Mouse (Mus musculus) gastrocnemius, postnatal 14 days (tissue): ENCODE measurements around the gene Abca9. TPM values are rescaled to one million over a fixed set of nuclear protein-coding genes. Genes with fewer than 3 reads are reported as not detected.
A peak's percentile ranks its signal among the peaks of the same experiment; 100 is the strongest.

Experiments
- DNase-seq: peaks from one replicate; pipeline ENCODE4 v3.0.0; 2021; ENCODE audit warnings: mixed read lengths
- intact Hi-C: fragments of 180-260 bp; cut with DNase I; formaldehyde crosslinking; loops from one replicate; pipeline ENCODE4 v1.15.1; 2025; ENCODE audit warnings: low total_unique reads
- long read RNA-seq, 2 experiments: library from polyadenylated mRNA; stranded (forward); transcript quantifications; one replicate each; pipeline ENCODE4 v2.0.0; 2021
- total RNA-seq, 2 experiments: library from RNA; stranded (reverse); gene quantifications; 2 replicates each; pipeline ENCODE4 v1.2.3; 2021

The Abca9 gene
- 10 to 100 TPM; 16.5 to 19.0 TPM for total RNA-seq
- long read RNA-seq, experiment 1: 0 reads
- long read RNA-seq, experiment 2, full-length matches to known transcripts: 2 of 9 reads
- long read RNA-seq, experiment 2, partial matches to known transcripts: 6 of 9 reads
- long read RNA-seq, experiment 2, other reads (novel, unspliced or antisense): 1 of 9 reads

- intact Hi-C loops: no loop called here
- peak; percentile 24 for DNase-seq
These were observed at the start of gene Abca9 for GRCm38 (mm10) chr11:110167459-110168251. Gene Abca9, minus strand, starts transcription at chr11:110168196.

DNA sequence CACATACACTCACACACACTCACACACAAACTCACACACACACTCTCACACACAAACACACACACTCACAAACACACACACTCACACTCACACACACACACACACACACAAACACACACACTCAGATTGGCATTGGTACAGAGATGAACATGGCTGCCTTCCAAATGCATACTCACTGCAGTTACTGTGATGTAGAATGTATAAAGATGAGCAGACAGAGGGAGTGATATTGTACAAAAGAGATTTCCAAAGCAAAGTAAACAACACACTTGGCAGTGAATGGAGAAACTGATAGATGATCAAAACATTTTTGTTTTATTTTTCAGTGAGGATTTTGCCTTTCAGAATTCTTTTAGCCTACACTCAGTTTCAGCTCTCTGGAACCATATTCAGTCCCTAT is 49.1 kb upstream of the Abca9 start:
- DNase-seq: no peak
- intact Hi-C loops: no loop called here

- intact Hi-C loops: no loop called here
- DNase-seq: no peak
These were observed 35.9 kb upstream of the Abca9 start for GRCm38 (mm10) chr11:110203930-110204329.

DNA sequence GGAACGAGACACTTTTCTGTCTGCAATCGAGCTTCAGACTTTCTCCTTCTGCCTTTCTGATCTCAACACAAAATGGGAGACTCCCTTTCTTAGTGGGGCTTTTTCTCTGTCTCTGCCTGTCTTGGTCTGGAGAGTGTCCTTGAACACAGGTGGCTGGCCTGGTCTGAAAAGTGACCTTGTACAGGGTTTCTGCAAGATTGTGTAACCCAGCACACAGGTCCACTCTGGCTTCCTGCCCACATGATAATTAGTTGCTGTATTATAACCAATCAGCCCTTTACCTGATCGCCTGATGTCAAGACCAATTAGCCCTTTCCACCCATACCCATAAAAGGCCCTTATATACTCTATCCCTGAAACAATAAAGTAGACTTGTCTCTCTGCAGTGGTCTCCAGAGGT is 30.9 kb upstream of the Abca9 start:
- DNase-seq: no peak

GRCm38 (mm10) chr11:110196561-110197306 is 28.7 kb upstream of the Abca9 start:
- DNase-seq: no peak
- intact Hi-C loops: no loop called here

More for the DNA sequence above, 30.9 kb upstream of the Abca9 start:
- intact Hi-C loops: no loop called here

DNA sequence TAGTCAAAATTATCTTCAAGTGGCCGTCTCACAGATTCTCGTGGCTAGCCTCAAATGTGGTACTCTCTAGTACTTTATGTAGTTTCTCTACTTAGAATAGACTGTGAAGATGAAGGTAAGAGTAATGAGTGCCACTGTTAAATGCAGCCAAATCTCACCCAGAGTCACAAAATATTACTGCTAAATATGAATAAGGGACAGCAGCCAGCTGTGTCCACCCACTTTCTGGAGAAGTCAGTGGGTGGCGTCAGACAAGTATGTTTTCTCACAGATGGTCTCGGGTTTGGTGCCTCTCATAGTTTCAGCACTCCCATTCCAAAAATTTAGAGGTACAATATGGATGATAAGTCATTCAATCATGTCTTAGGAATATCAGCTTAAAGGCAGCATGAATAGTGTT is 27.3 kb upstream of the Abca9 start:
- DNase-seq: no peak
- intact Hi-C loops: no loop called here

DNA sequence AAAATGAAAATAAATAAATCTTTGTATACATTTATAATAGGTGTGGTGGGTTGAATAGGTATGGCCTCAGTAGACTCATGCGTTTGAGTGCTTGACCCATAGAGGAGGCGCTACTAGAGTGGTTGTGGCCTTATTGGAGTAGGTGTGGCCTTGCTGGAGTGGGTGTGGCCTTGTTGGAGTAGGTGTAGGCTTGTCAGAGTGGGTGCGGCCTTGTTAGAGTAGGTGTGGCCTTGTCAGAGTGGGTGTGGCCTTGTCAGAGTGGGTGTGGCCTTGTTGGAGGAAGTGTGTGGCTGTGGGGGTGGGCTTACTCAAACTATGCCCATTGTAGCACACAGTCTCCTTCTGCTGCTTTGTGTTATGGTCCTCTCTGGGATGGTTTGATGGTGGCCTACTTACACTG is 3.2 kb upstream of the Abca9 start:
- no peak for DNase-seq
- intact Hi-C loops: no loop called here

- intact Hi-C loops: no loop called here
- no peak for DNase-seq
These were observed 2.2 kb downstream of the Abca9 start for GRCm38 (mm10) chr11:110165822-110166221.

- intact Hi-C loops: no loop called here
- no peak for DNase-seq
These were observed 2.6 kb downstream of the Abca9 start for GRCm38 (mm10) chr11:110165409-110165808.

GRCm38 (mm10) chr11:110157059-110157458 is 10.9 kb downstream of the Abca9 start:
- no peak for DNase-seq
- intact Hi-C loops: no loop called here

GRCm38 (mm10) chr11:110155985-110156384 is 12.0 kb downstream of the Abca9 start:
- intact Hi-C loops: no loop called here
- DNase-seq: no peak

DNA sequence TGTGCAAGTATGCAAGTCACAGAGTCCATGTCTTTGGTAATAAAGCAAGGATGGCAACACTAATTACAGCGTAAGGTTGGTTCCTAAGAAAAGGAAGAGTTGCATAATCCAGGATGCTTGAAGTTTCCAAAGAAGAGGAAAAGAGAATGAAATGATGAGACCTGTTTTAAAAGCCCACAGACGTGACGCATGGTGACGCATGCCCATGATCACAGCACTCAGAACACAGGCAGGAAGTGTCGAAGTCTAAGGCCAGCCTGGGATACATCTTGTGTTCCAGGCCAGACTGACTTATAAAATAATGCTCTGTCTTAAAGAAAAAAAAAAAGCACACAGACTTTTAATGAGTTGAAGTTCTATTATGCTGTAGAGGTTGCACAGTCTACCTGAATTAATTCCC is 20.4 kb downstream of the Abca9 start:
- intact Hi-C loops: no loop called here
- DNase-seq: no peak

DNA sequence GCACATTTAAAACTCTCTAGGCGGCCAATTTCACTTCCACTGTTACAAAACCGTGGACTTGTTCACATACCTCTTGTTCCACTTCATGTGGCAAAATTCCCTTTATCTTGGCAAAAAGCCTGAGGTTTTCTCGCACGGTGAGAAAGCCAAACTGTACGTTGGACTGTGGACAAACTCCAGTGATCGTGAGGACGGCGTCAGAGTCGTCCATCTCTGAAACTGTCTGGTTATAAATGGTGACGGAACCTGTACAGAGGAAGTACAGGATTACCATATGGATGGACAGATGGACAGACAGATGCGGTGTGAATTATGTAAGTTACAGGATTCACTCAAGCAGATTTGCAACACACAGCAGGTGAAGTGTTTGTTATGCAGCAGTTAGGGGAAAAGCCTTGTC is 22.6 kb downstream of the Abca9 start:
- no peak for DNase-seq
- intact Hi-C loops: no loop called here

DNA sequence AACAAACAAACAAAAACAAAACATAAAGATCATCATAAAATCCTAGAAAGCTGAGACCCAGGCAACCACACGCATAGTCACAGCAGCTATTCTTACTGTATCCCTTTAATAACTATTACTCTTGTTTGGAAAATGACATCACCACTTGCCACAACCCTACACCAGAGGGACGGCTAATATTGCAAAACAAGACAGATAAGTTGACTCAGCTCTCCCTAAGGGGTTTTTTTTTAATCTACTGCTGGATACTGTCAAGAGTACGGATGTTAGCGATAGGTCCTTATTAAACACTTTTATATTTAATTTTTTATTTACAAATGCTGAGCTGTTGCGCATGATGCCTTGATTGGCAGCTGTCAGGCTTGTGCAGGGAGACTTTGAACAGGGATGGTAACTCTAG is 37.2 kb downstream of the Abca9 start:
- DNase-seq: no peak

DNA sequence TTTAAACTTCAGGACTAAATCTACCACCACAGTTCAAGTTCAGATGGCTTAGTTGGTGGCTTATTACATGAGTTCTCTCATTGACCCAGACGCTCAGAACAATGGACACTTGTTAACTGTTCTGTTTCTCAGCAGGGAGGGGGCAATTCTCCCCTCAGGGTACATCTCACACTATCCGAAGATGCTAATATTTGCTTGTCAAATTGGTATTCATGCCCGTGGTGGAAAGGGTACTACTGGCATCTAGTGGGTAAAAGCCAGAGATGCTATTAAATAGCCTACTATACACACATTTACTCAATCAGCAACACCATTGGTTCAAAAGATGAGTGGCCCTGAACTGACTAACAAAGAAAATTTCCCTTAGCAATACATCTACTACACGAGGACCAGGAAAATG is 56.9 kb downstream of the Abca9 start:
- intact Hi-C loops: no loop called here
- DNase-seq: no peak

More for the DNA sequence above, 37.2 kb downstream of the Abca9 start:
- intact Hi-C loops: no loop called here

DNA sequence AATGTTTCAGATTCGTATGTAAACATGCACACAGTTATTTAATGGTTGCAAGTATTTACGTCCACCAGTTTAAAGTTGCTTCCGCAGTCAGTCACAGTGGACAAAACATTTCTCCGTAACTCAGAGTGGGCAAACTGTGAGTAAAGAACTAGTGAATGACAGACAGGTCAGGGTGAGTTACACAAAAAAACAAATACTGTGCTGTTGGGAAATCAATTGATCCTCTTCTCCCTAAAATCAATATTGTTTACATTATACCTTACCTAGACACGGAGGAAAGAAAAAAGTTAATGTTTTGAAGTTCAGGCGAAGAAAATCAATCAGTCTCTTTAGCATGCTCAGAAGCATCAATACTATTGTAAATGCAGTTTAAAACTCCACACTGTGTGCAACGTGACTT is 66.6 kb downstream of the Abca9 start:
- intact Hi-C loops: no loop called here

GRCm38 (mm10) chr11:110098901-110099300 is 69.1 kb downstream of the Abca9 start:
- no peak for DNase-seq

More for the DNA sequence above, 66.6 kb downstream of the Abca9 start:
- no peak for DNase-seq

GRCm38 (mm10) chr11:110097465-110097864 is 70.5 kb downstream of the Abca9 start:
- intact Hi-C loops: no loop called here

More at GRCm38 (mm10) chr11:110098901-110099300, 69.1 kb downstream of the Abca9 start:
- intact Hi-C loops: no loop called here

DNA sequence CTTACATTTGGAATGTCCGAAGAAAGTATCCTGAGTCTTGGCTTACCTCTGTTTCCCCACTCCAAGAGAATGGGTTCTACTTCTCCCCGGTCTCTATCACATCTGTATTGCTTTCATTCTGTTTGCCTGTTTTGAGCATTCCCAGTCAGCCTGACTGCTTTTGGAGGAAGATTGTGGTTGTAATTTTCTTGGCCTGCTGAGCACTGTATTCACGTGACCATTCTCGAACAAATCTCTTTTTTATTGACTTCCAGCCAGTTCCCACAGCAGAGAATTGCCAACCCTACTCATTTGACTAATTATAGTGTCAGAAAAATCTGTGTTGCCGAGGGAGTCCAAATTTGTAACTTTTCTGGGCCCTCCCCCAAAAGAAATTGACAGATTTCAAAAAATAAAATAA is 72.1 kb downstream of the Abca9 start, which contains the start of gene Abca8a:
Gene Abca8a, minus strand, starts transcription at position 121 of the 400 bp plus-strand sequence.
- intact Hi-C loops: no loop called here
- DNase-seq: no peak

More at GRCm38 (mm10) chr11:110097465-110097864, 70.5 kb downstream of the Abca9 start:
- no peak for DNase-seq

DNA sequence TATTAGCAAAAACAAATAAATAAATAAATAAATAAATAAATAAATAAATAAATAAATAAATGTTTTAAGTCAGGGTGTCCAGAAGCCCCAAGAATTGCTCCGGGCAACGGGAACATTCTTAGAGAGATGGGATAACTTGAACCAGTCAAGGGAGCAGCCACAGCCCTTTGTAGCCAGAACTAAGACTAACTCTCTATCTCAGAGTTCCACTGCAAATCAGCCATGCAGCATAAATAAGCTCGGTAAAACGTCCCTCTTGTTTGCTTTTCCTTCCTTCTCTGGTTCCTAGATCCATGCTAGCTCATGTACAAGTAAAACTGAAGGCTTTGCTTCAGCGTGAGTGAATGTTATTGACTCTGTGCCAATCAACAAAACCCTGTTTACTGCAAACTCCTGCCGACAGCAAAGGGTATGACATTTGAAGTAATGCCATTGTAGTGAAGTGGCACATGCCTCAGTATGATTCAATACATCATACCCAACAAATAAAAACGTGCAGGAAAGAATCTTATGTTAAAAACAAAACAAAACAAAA is 73.1 kb downstream of the Abca9 start:
- intact Hi-C loops: no loop called here

More for the DNA sequence above, 73.1 kb downstream of the Abca9 start:
- no peak for DNase-seq
